Mouse (Mus musculus) heart, embryonic 13.5 days (tissue): Measurements from ENCODE around the gene Fam207a. TPM values are rescaled to one million over a fixed set of nuclear protein-coding genes. Genes with fewer than 3 reads are reported as not detected.

ENCODE experiments used
- ATAC-seq: fragments of 200-750 bp; cut with Nextera tagmentation; 2 replicates; pipeline ENCODE4 v1.8.0; 2017; ENCODE audit warnings: moderate TSS enrichment; ENCODE audit not compliant: insufficient number of reproducible peaks, low FRiP score, low TSS enrichment; ENCODE audit errors: extremely low read depth
- H3K27ac ChIP-seq: fragments of 300-500 bp; sonication (generic); replicated peaks from 2 replicates; pipeline ENCODE4 v1.5.1; 2015; ENCODE audit warnings: moderate library complexity, mild to moderate bottlenecking, inconsistent platforms
- H3K27me3 ChIP-seq: fragments of 300-500 bp; sonication (generic); replicated peaks from 2 replicates; pipeline ENCODE4 v1.6.1; 2015; ENCODE audit warnings: mild to moderate bottlenecking, inconsistent platforms
- H3K36me3 ChIP-seq: fragments of 300-500 bp; sonication (generic); 2 replicates; pipeline ENCODE4 v1.6.1; 2015; ENCODE audit warnings: mild to moderate bottlenecking, inconsistent platforms
- H3K4me1 ChIP-seq: fragments of 300-500 bp; sonication (generic); 2 replicates; pipeline ENCODE4 v1.6.1; 2015; ENCODE audit warnings: inconsistent platforms
- H3K4me2 ChIP-seq: fragments of 300-500 bp; sonication (generic); 2 replicates; pipeline ENCODE4 v1.6.1; 2015; ENCODE audit warnings: inconsistent platforms, mild to moderate bottlenecking, moderate library complexity
- H3K4me3 ChIP-seq: fragments of 300-500 bp; sonication (generic); 2 replicates; pipeline ENCODE4 v1.5.1; 2015; ENCODE audit warnings: moderate library complexity, mild to moderate bottlenecking, inconsistent platforms
- H3K9ac ChIP-seq: fragments of 300-500 bp; sonication (generic); 2 replicates; pipeline ENCODE4 v1.6.1; 2015; ENCODE audit warnings: inconsistent platforms, mild to moderate bottlenecking, moderate library complexity
- H3K9me3 ChIP-seq: fragments of 300-500 bp; sonication (generic); 2 replicates; pipeline ENCODE4 v1.6.1; 2016; ENCODE audit warnings: inconsistent platforms
- WGBS: fragments of 180-500 bp; shearing (Covaris S2); methylation state at CpG from one replicate; pipeline ENCODE4 v1.1.7; 2015; ENCODE audit warnings: mixed read lengths; 5-methylcytosine and 5-hydroxymethylcytosine counted together
- polyA plus RNA-seq: library from polyadenylated mRNA; unstranded; fragments of >200 nt; fragmentation: Nextera tagmentation; extraction: Ambion mirVana; gene quantifications from 2 replicates; pipeline ENCODE4 v1.2.1, GENCODE M21; 2015

Gene Fam207a
- 23.9 and 24.0 TPM in 2 replicates for polyA plus RNA-seq

DNA sequence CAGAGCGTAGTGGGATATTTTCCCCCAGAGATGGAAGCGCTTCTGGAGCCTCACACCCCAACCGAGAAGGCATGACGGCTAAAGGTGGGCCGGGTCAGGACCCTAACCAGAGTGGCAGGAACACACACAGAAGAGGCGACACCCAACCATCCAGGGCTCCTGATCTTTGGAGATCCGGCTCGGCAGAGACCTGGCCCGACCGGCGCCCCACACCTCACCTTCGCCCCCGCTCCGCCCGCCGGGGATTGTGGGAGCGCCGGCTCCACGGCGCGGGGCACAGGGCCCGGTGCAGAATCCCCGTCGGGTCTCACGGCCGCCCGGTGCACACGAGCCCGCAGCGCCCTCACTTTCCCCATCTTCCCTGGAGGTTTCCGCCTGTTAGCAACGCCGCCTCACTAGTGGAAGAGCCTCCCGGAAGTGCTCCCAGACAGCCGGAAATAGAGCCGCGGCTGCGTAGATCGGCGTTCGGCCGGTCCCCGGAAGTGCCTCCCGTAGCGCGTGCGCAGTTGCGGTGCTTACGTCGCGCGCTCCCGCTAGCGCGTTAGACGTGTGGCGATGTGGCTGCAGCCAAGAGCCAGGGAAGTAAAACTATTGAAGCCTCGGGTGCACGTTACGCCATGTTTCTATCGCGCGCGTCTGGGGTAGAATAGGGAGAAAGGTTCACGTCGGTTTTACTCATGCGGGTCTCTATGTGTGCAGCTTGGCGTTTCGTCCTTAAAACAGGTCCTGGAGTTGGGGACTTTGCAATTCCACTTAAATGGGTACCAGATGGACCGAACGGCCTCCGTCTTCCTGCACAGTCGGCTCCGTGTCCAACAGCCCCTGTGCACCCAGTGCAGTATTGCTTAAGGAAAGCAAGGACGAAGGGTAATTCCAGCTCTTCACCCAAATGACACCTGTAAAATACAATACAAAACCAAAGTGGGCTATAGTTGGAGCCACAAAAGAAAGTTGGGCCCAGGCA is at the start of gene Fam207a:
Gene Fam207a, minus strand, starts transcription at position 401 of the 964 bp plus-strand sequence.
- Histone ChIP-seq H3K9me3 (no peaks in the 10 kb centered on the region), H3K4me3 (peak within 1 kb of the TSS; percentile 95), H3K27me3 (no peaks in the 10 kb centered on the region), H3K9ac (peak within 1 kb of the TSS; percentile 95), H3K27ac (peak within 1 kb of the TSS; percentile 87), H3K4me2 (peak within 1 kb of the TSS; percentile 77), H3K36me3 (peaks cover 38% of the 10 kb centered on the region), H3K4me1 (peaks cover 21% of the 10 kb centered on the region)
- WGBS = under 1% methylated on average over 75 of the region's 75 CpGs
- ATAC-seq = peak; percentile 72; the same call in 1 of the 2 replicates

DNA sequence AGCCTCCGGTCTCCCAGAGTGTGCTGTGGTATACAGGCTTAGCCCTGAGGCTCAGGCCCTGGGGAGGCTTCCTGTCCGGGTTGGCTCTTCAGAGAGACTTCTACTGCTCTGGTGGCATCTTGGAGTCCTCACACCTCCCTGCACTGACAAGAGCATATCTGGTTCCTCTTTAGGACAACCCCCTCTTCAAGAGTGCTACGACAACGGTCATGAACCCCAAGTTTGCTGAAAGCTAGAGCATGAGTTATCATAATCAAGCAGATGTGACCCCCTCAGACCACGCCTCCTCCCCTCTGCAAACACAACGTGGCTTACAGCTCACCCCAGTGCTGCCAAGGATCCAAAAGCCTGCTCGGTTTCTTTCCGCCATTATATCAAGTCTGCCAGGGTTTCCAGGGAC is 49.4 kb upstream of the Fam207a start:
- H3K4me1 ChIP-seq = no peaks in the 10 kb centered on the region
- no peaks in the 10 kb centered on the region for H3K9me3 ChIP-seq
- no peaks in the 10 kb centered on the region for H3K36me3 ChIP-seq
- no peak overlapping the region for H3K9ac ChIP-seq
- no peak overlapping the region for H3K4me2 ChIP-seq
- no peak overlapping the region for H3K27ac ChIP-seq
- ATAC-seq = no peak
- H3K4me3 ChIP-seq = no peak overlapping the region
- peaks cover 2% of the 10 kb centered on the region; the same call in 1 of the 2 replicates for H3K27me3 ChIP-seq
- WGBS = 64% methylated on average over 8 of the region's 8 CpGs

DNA sequence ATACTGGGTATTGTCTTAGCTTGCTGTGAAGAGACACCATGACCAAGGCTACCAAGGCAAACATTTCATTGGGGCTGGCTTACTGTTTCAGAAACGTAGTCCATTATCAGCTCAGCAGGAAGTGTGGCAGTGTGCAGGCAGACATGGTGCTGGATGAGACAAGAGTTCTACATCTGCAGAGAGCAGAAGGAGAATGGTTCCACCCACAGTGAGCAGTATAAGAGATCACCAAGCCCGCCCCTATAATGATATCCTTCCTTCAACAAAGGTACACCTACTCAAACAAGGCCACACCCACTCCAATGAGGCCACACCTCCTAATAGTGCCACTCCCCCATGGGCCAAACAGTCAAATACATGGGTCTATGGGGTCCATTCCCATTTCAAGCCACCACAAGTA is 45.9 kb upstream of the Fam207a start:
- peaks cover 5% of the 10 kb centered on the region; the same call in 1 of the 2 replicates for H3K27me3 ChIP-seq
- H3K36me3 ChIP-seq = no peaks in the 10 kb centered on the region
- no peak overlapping the region for H3K27ac ChIP-seq
- no peak; the same call in 1 of the 2 replicates for ATAC-seq
- H3K4me3 ChIP-seq = no peak overlapping the region
- no peak overlapping the region for H3K4me2 ChIP-seq
- WGBS = 62% methylated on average over 2 of the region's 2 CpGs
- no peak overlapping the region for H3K9ac ChIP-seq
- H3K4me1 ChIP-seq = no peaks in the 10 kb centered on the region
- H3K9me3 ChIP-seq = no peaks in the 10 kb centered on the region

DNA sequence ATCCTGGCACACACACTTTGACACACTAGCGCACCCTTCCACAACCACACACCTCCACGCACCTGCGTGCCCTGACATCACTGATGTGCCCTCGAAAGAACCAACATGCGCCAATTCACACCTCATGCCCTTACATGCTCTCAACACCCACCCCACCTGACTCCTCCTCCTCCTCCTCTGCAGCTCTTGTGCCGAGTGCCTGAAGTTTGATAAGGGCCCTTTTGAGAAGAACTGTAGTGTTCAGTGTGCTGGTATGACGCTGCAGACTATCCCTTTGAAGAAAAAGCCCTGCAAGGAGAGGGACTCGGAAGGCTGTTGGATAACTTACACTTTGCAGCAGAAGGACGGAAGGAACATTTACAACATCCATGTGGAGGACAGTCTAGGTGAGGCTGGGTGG is 45.2 kb upstream of the Fam207a start:
- Histone ChIP-seq H3K27ac (no peak overlapping the region), H3K36me3 (no peaks in the 10 kb centered on the region), H3K4me1 (no peaks in the 10 kb centered on the region), H3K27me3 (peaks cover 5% of the 10 kb centered on the region; the same call in 1 of the 2 replicates), H3K4me3 (no peak overlapping the region), H3K4me2 (no peak overlapping the region), H3K9me3 (no peaks in the 10 kb centered on the region), H3K9ac (no peak overlapping the region)
- ATAC-seq = no peak
- WGBS = 66% methylated on average over 9 of the region's 9 CpGs

DNA sequence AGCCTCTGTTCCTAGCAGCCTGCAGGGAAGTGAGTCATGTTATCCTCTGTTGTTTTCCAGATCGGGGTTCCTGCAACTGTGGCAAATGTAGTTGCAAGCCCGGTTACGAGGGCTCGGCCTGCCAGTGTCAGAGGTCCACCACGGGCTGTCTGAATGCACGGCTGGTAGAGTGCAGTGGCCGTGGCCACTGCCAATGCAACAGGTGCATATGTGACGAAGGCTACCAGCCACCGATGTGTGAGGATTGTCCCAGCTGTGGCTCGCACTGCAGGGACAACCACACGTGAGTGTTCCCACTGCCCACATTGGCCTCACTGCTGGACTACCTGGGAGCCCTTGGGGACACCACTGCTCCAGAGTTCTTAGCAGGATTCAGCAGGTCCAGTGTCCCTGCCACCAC is 44.5 kb upstream of the Fam207a start:
- 84% methylated on average over 11 of the region's 11 CpGs for WGBS
- Histone ChIP-seq H3K4me3 (no peak overlapping the region), H3K27ac (no peak overlapping the region), H3K27me3 (peaks cover 5% of the 10 kb centered on the region; the same call in 1 of the 2 replicates), H3K4me1 (no peaks in the 10 kb centered on the region), H3K36me3 (no peaks in the 10 kb centered on the region), H3K9me3 (no peaks in the 10 kb centered on the region), H3K4me2 (no peak overlapping the region), H3K9ac (no peak overlapping the region)
- no peak for ATAC-seq

DNA sequence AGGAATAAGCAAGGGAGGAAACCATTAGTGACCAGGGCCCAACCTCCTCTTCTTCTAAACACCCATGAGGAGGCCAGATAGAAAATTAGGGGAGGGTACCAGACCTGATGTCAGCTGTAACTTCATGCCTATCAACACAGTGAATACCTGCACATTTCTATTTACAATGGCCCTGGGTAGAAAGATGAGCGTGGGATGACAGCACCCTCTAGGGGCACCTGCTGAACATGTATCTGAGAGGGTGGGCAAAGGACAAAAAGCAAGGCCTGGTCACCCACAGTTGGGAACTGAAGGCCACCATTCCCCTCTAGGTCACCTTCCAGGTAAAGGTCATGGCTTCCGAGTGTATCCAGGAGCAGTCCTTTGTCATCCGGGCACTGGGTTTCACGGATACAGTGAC is 42.1 kb upstream of the Fam207a start:
- Histone ChIP-seq H3K9me3 (no peaks in the 10 kb centered on the region), H3K4me1 (no peaks in the 10 kb centered on the region), H3K4me3 (no peak overlapping the region), H3K4me2 (no peak overlapping the region), H3K36me3 (no peaks in the 10 kb centered on the region), H3K27me3 (peaks cover 5% of the 10 kb centered on the region; the same call in 1 of the 2 replicates), H3K9ac (no peak overlapping the region), H3K27ac (no peak overlapping the region)
- 78% methylated on average over 4 of the region's 4 CpGs for WGBS
- no peak for ATAC-seq

DNA sequence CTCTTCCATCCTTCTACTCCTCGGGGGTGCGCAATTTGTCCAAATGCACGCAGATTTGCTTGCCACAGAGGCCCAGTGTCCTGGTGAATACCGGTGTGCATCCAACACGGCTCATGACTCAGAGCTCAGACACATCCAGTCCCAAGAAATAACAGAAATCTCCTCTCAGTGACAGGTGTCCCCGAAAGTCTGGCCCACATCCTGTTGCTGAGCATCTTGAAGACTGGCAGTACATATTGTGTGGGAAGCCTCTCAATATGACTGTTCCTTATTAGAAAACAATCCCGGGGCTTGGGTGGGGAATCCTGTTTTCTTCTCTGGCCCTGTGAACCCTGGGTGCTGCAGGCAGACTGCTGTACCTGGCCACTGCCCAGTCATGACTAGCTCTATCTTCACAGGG is 41.0 kb upstream of the Fam207a start:
- H3K27ac ChIP-seq = no peak overlapping the region
- H3K27me3 ChIP-seq = peaks cover 5% of the 10 kb centered on the region; the same call in 1 of the 2 replicates
- 81% methylated on average over 7 of the region's 7 CpGs for WGBS
- H3K4me2 ChIP-seq = no peak overlapping the region
- H3K36me3 ChIP-seq = no peaks in the 10 kb centered on the region
- ATAC-seq = no peak
- H3K9ac ChIP-seq = no peak overlapping the region
- H3K9me3 ChIP-seq = no peaks in the 10 kb centered on the region
- no peak overlapping the region for H3K4me3 ChIP-seq
- no peaks in the 10 kb centered on the region for H3K4me1 ChIP-seq

DNA sequence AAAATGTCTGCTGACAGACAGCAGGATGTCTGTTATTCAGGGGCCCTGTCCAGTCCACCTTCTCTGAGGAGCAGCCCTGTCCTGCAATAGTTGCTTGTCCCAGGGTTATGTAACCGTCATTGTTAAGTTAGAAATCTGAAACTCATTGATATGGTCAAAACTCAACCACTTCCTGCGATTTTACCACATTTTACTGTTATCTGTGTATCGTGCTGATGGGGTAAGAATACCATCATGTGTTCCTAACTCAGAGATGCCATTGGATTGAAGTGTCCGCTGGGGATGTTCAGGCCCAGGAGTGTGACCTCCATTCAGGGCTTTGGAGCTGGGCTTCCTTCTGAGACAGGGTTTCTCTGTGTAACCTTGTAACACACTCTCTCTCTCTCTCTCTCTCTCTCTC is 39.3 kb upstream of the Fam207a start:
- H3K9me3 ChIP-seq = no peaks in the 10 kb centered on the region
- H3K4me2 ChIP-seq = no peak overlapping the region
- no peak overlapping the region for H3K27ac ChIP-seq
- 74% methylated on average over 4 of the region's 4 CpGs for WGBS
- H3K4me1 ChIP-seq = no peaks in the 10 kb centered on the region
- no peak overlapping the region for H3K9ac ChIP-seq
- H3K27me3 ChIP-seq = peaks cover 5% of the 10 kb centered on the region; the same call in 1 of the 2 replicates
- ATAC-seq = no peak
- H3K4me3 ChIP-seq = no peak overlapping the region
- no peaks in the 10 kb centered on the region for H3K36me3 ChIP-seq

DNA sequence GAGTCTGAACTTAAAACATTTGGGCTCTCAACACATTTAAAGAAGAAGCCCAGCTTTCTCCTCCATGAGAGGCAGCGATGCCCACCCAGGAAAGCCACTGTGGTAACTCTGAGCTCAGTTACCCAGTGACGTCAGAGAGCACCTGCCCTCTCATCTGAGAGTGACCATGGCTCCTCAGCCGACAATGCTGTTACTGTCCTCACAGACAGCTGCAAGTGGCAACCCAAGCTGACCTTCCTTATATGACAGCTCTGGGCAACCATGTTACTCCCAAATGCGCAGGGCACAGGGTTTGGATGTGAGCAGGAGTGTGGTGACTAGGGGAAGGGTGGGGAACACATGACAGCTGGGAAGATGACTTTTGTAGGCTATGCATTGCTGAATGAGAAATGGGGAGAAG is 37.7 kb upstream of the Fam207a start:
- Histone ChIP-seq H3K27ac (no peak overlapping the region), H3K4me3 (no peak overlapping the region), H3K4me2 (no peak overlapping the region), H3K36me3 (no peaks in the 10 kb centered on the region), H3K4me1 (peaks cover 4% of the 10 kb centered on the region; the same call in 1 of the 2 replicates), H3K9ac (no peak overlapping the region), H3K9me3 (no peaks in the 10 kb centered on the region), H3K27me3 (no peaks in the 10 kb centered on the region)
- no peak for ATAC-seq
- 72% methylated on average over 4 of the region's 4 CpGs for WGBS

DNA sequence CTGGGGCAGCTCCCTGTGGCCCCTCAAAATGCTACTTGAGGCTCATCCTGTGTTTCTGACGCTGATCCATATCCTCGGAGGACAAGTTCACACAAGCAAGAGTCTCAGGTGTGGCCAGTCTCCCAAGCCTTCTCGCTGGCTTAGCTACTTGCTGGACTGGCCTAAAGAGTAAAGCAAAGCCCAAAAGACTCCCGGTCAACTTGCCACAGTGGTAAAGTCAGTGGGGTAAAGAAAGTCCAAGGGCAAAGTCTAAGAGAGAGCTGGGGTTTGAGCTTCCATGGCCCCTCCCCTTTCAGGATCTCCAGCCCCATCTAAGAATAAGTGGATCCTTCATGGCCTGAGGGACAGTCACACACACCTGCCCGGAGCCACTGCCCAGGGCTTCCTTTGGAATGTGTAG is 36.6 kb upstream of the Fam207a start:
- Histone ChIP-seq H3K4me3 (no peak overlapping the region), H3K27me3 (no peaks in the 10 kb centered on the region), H3K9me3 (no peaks in the 10 kb centered on the region), H3K4me1 (peaks cover 4% of the 10 kb centered on the region; the same call in 1 of the 2 replicates), H3K27ac (no peak overlapping the region), H3K36me3 (no peaks in the 10 kb centered on the region), H3K9ac (no peak overlapping the region), H3K4me2 (no peak overlapping the region)
- no peak for ATAC-seq
- 73% methylated on average over 5 of the region's 5 CpGs for WGBS

DNA sequence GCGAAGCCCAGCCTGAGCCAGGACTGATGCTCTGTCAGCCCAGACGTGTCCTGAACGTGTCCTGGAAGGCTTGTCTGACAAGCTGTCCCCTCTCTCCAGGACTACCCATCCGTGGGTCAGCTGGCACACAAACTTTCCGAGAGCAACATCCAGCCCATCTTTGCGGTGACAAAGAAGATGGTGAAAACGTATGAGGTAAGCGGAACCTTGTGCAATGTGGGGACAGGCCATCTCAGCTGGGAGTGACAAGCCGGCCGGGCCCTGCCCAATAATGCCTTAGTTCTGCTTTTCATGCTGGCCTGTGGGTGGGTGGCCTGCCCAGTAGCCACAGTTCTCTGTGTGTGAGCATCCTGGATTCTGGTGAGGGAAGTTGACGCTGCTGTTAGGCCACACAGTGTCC is 35.3 kb upstream of the Fam207a start:
- H3K4me3 ChIP-seq = no peak overlapping the region
- H3K9ac ChIP-seq = no peak overlapping the region
- no peaks in the 10 kb centered on the region for H3K36me3 ChIP-seq
- no peaks in the 10 kb centered on the region for H3K27me3 ChIP-seq
- no peak overlapping the region for H3K4me2 ChIP-seq
- peaks cover 4% of the 10 kb centered on the region; the same call in 1 of the 2 replicates for H3K4me1 ChIP-seq
- H3K27ac ChIP-seq = no peak overlapping the region
- 70% methylated on average over 11 of the region's 11 CpGs for WGBS
- ATAC-seq = no peak
- H3K9me3 ChIP-seq = no peaks in the 10 kb centered on the region
